In the genomic region with DNA sequence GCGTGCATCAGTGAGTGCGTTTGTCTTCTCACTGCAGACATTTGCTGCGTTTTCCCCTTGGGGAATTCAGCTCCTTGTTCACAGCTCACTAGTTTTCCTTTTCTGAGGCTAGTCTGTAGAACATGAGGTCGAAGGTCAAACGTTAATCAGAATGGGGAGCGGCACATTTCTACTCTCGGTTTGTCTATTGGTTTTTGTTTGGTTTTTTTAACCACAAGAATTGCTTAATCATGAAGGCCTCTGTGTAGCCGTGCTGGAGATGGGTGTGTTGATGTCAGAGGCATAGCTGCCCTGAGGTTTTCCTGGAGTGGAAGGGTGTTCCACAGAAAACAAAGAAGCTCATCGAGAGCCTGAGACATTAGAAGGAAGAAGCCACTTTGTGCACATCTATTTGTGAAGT, we compare ENCODE assay signal across 23 mouse cellular contexts. TPM values are rescaled to one million over a fixed set of nuclear protein-coding genes. Genes with fewer than 3 reads are reported as not detected.
A peak's percentile ranks its signal among the peaks of the same experiment; 100 is the strongest.
DNase-seq lines count a peak whose midpoint lies in the region; ATAC-seq and TF ChIP-seq lines count a peak whose summit lies in the region.
"Had no signal": no experiment of that assay in that cellular context is flagged by ENCODE, and none has a peak within 500 bp of the region (broad histone marks: within the 10 kb centered on the region; RNA-seq: fewer than 3 reads in every experiment).

No protein-coding gene starts in this region.

- no peak for ATAC-seq in kidney, embryonic 14.5 days (ENCODE audit: low FRiP score, low TSS enrichment)
- no peak for ATAC-seq in liver, embryonic 16.5 days (ENCODE audit: low read depth)
- ATAC-seq in forebrain, postnatal 0 days: no peak
- ATAC-seq: forebrain, embryonic 13.5 days; hindbrain, postnatal 0 days had no signal

- H3K27me3 ChIP-seq in kidney, embryonic 14.5 days (ENCODE audit: control insufficient read depth, insufficient read depth, low read length): no peaks in the 10 kb centered on the region
- H3K27me3 ChIP-seq in liver, embryonic 16.5 days (ENCODE audit: control insufficient read depth, insufficient read depth, low read depth, low read length): no peaks in the 10 kb centered on the region
- H3K27me3 ChIP-seq in forebrain, postnatal 0 days (ENCODE audit: insufficient read depth, low read length): no peaks in the 10 kb centered on the region
- no peaks in the 10 kb centered on the region for H3K27me3 ChIP-seq in cerebellum, adult 2 months (ENCODE audit: control insufficient read depth, insufficient read depth, low read length)
- H3K27me3 ChIP-seq: forebrain, embryonic 13.5 days; limb, embryonic 15.5 days; megakaryocyte, embryonic 14.5 days had no signal

- H3K4me1 ChIP-seq in kidney, embryonic 14.5 days (ENCODE audit: control insufficient read depth, insufficient read depth, low read length): no peaks in the 10 kb centered on the region
- H3K4me1 ChIP-seq in liver, embryonic 16.5 days (ENCODE audit: control insufficient read depth, low read depth, low read length): peaks cover 20% of the 10 kb centered on the region
- no peaks in the 10 kb centered on the region for H3K4me1 ChIP-seq in forebrain, postnatal 0 days (ENCODE audit: insufficient read depth)
- peaks cover 12% of the 10 kb centered on the region; the same call in 1 of the 2 replicates for H3K4me1 ChIP-seq in cerebellum, adult 2 months (ENCODE audit: control insufficient read depth, insufficient read depth, low read length)
- H3K4me1 ChIP-seq: forebrain, embryonic 13.5 days; hindbrain, embryonic 10.5 days; limb, embryonic 15.5 days had no signal

- DNase-seq in kidney, adult 11 months: peak; percentile 24
- DNase-seq in 3134 (ENCODE audit: extremely low read depth, insufficient read length, low spot score) (peak; percentile 39), NIH3T3 (ENCODE audit: low read depth) (peak; percentile 9)
- DNase-seq in left cerebral cortex, adult 9 months (ENCODE audit: low spot score in 2 of 2): no peak
- no peak for DNase-seq in forebrain, postnatal 0 days
- DNase-seq in cerebellum, adult 2 months: no peak
- DNase-seq: cerebellum, adult 18-20 months; gastrocnemius, postnatal 14 days; layer of hippocampus, postnatal 36 days; lung, postnatal 14 days; midbrain, embryonic 14.5 days; spleen, adult 18-20 months; thymus, postnatal 36 days had no signal

- no peak overlapping the region for H3K4me2 ChIP-seq in kidney, embryonic 14.5 days (replicated peaks; ENCODE audit: low read depth, low read length)
- no peak overlapping the region for H3K4me2 ChIP-seq in liver, embryonic 16.5 days (ENCODE audit: low read depth, low read length)
- no peak overlapping the region for H3K4me2 ChIP-seq in forebrain, postnatal 0 days (ENCODE audit: low read depth)
- H3K4me2 ChIP-seq: forebrain, embryonic 13.5 days; limb, embryonic 15.5 days had no signal

- no peak overlapping the region for H3K9ac ChIP-seq in kidney, embryonic 14.5 days (ENCODE audit: low read depth, low read length)
- no peak overlapping the region for H3K9ac ChIP-seq in liver, embryonic 16.5 days (ENCODE audit: low read depth, low read length)
- no peak overlapping the region for H3K9ac ChIP-seq in forebrain, postnatal 0 days
- H3K9ac ChIP-seq: forebrain, embryonic 13.5 days; limb, embryonic 15.5 days had no signal

- H3K36me3 ChIP-seq in kidney, embryonic 14.5 days (ENCODE audit: control insufficient read depth, insufficient read depth, low read length): peaks cover 34% of the 10 kb centered on the region; the same call in 1 of the 2 replicates
- H3K36me3 ChIP-seq in liver, embryonic 16.5 days (ENCODE audit: control insufficient read depth, insufficient read depth): peaks cover 17% of the 10 kb centered on the region
- H3K36me3 ChIP-seq in forebrain, postnatal 0 days (ENCODE audit: insufficient read depth): peaks cover 4% of the 10 kb centered on the region

- no peaks in the 10 kb centered on the region for H3K9me3 ChIP-seq in kidney, embryonic 14.5 days (ENCODE audit: control insufficient read depth, low read length)
- no peaks in the 10 kb centered on the region for H3K9me3 ChIP-seq in liver, embryonic 16.5 days (replicated peaks; ENCODE audit: control insufficient read depth, low read length)
- H3K9me3 ChIP-seq in forebrain, postnatal 0 days (ENCODE audit: low read length): no peaks in the 10 kb centered on the region
- H3K9me3 ChIP-seq: forebrain, embryonic 13.5 days; hindbrain, embryonic 10.5 days; limb, embryonic 15.5 days; megakaryocyte, embryonic 14.5 days had no signal

- no peak overlapping the region for H3K27ac ChIP-seq in kidney, embryonic 14.5 days (ENCODE audit: low read depth, low read length)
- peak overlapping the region; percentile 58 for H3K27ac ChIP-seq in liver, embryonic 16.5 days (ENCODE audit: low read length)
- no peak overlapping the region for H3K27ac ChIP-seq in forebrain, postnatal 0 days (ENCODE audit: low read depth, low read length)
- no peak overlapping the region for H3K27ac ChIP-seq in cerebellum, adult 2 months (ENCODE audit: insufficient read depth, low read length)
- H3K27ac ChIP-seq: forebrain, embryonic 13.5 days; hindbrain, embryonic 10.5 days; hindbrain, postnatal 0 days; kidney, postnatal 0 days; layer of hippocampus, adult 2 months; limb, embryonic 15.5 days had no signal

- H3K4me3 ChIP-seq in kidney, embryonic 14.5 days (ENCODE audit: low read length): no peak overlapping the region
- H3K4me3 ChIP-seq in liver, embryonic 16.5 days (ENCODE audit: low read depth, low read length): no peak overlapping the region
- no peak overlapping the region for H3K4me3 ChIP-seq in forebrain, postnatal 0 days (ENCODE audit: low read depth, low read length)
- H3K4me3 ChIP-seq in cerebellum, adult 2 months (replicated peaks; ENCODE audit: insufficient read depth, low read depth, low read length): no peak overlapping the region
- H3K4me3 ChIP-seq: erythroblast, embryonic 14.5 days; forebrain, embryonic 13.5 days; hindbrain, embryonic 10.5 days; layer of hippocampus, adult 2 months; limb, embryonic 15.5 days; megakaryocyte, embryonic 14.5 days had no signal

- WGBS in kidney, embryonic 14.5 days: 84% methylated on average over 9 of the region's 9 CpGs
- WGBS in liver, embryonic 16.5 days (ENCODE audit: insufficient replicate concordance): 66% methylated on average over 9 of the region's 9 CpGs
- 89% methylated on average over 9 of the region's 9 CpGs for WGBS in forebrain, postnatal 0 days
- WGBS in cerebellum, adult 2 months: 83% methylated on average over 9 of the region's 9 CpGs

- TF ChIP-seq POLR2A in cerebellum, adult 2 months (IDR thresholded peaks at IDR 0.05; ENCODE audit: borderline replicate concordance, insufficient read depth, low read length): no peak

- TF ChIP-seq CTCF in forebrain, postnatal 0 days (IDR thresholded peaks at IDR 0.05; ENCODE audit: low read depth): no peak
- no peak for TF ChIP-seq CTCF in cerebellum, adult 2 months (IDR thresholded peaks at IDR 0.05; ENCODE audit: borderline replicate concordance, insufficient read depth, low read depth, low read length)

RNA-seq across cellular contexts. Expression of a gene that starts 39.6 kb away (rescaled TPM):
- 30.7 and 35.0 TPM in 2 replicates for polyA plus RNA-seq in kidney, embryonic 14.5 days (2014; fragmentation: Nextera tagmentation; extraction: Ambion mirVana)
- 11.5 and 11.8 TPM in 2 replicates for polyA plus RNA-seq in liver, embryonic 16.5 days (2015; fragmentation: Nextera tagmentation; extraction: Ambion mirVana)
- 44.6 and 48.8 TPM in 2 replicates for total RNA-seq in forebrain, postnatal 0 days (2014; rRNA removed)
- 9.7 and 13.1 TPM in 2 replicates for polyA plus RNA-seq in forebrain, postnatal 0 days (2015; fragmentation: Nextera tagmentation; extraction: Ambion mirVana)
- polyA plus RNA-seq in cerebellum, adult 2 months (2012; rRNA removed): 35.3 and 37.5 TPM in 2 replicates

RNA-seq across cellular contexts. Expression of a gene that starts 49.2 kb away (rescaled TPM):
- 29.5 and 38.2 TPM in 2 replicates for polyA plus RNA-seq in kidney, embryonic 14.5 days (2014; fragmentation: Nextera tagmentation; extraction: Ambion mirVana)
- 28.0 and 30.9 TPM in 2 replicates for polyA plus RNA-seq in liver, embryonic 16.5 days (2015; fragmentation: Nextera tagmentation; extraction: Ambion mirVana)
- total RNA-seq in forebrain, postnatal 0 days (2014; rRNA removed): 13.7 and 16.5 TPM in 2 replicates
- polyA plus RNA-seq in forebrain, postnatal 0 days (2015; fragmentation: Nextera tagmentation; extraction: Ambion mirVana): 16.6 and 22.1 TPM in 2 replicates
- 67.0 and 68.4 TPM in 2 replicates for polyA plus RNA-seq in cerebellum, adult 2 months (2012; rRNA removed)

Comparison
In these comparisons a context has a peak if more than half of its experiments do, and no peak if none do; other contexts are left out.
1. DNase-seq: peak in kidney, adult 11 months (single experiment), 3134 (single experiment) and NIH3T3 (single experiment); none in left cerebral cortex, adult 9 months (0 of 2), forebrain, postnatal 0 days (single experiment) and cerebellum, adult 2 months (0 of 2).